Mouse (Mus musculus) kidney, embryonic 14.5 days (tissue): ENCODE measurements around the gene Acadm. TPM values are rescaled to one million over a fixed set of nuclear protein-coding genes. Genes with fewer than 3 reads are reported as not detected.

Experiments used
- ATAC-seq: fragments of 200-750 bp; cut with Nextera tagmentation; 2 replicates; pipeline ENCODE4 v1.8.0; 2017; ENCODE audit warnings: moderate number of reproducible peaks, mild to moderate bottlenecking, moderate TSS enrichment, moderate library complexity; ENCODE audit not compliant: low FRiP score, low TSS enrichment
- H3K27ac ChIP-seq: fragments of 300-500 bp; sonication (generic); 2 replicates; pipeline ENCODE4 v1.5.1; 2014; ENCODE audit warnings: low read depth, mild to moderate bottlenecking, low read length, moderate library complexity, mixed read lengths
- H3K27me3 ChIP-seq: fragments of 300-500 bp; sonication (generic); 2 replicates; pipeline ENCODE4 v1.6.1; 2014; ENCODE audit warnings: mild to moderate bottlenecking, low read length; ENCODE audit not compliant: control insufficient read depth, insufficient read depth
- H3K36me3 ChIP-seq: fragments of 300-500 bp; sonication (generic); 2 replicates; pipeline ENCODE4 v1.6.1; 2014; ENCODE audit warnings: low read length, mixed read lengths; ENCODE audit not compliant: control insufficient read depth, insufficient read depth
- H3K4me1 ChIP-seq: fragments of 300-500 bp; sonication (generic); 2 replicates; pipeline ENCODE4 v1.6.1; 2014; ENCODE audit warnings: low read length, mixed read lengths; ENCODE audit not compliant: control insufficient read depth, insufficient read depth
- H3K4me2 ChIP-seq: fragments of 300-500 bp; sonication (generic); replicated peaks from 2 replicates; pipeline ENCODE4 v1.6.1; 2014; ENCODE audit warnings: low read depth, mild to moderate bottlenecking, low read length
- H3K4me3 ChIP-seq: fragments of 300-500 bp; sonication (generic); 2 replicates; pipeline ENCODE4 v1.5.1; 2014; ENCODE audit warnings: mild to moderate bottlenecking, low read length
- H3K9ac ChIP-seq: fragments of 300-500 bp; sonication (generic); 2 replicates; pipeline ENCODE4 v1.6.1; 2014; ENCODE audit warnings: low read depth, mild to moderate bottlenecking, low read length, moderate library complexity
- H3K9me3 ChIP-seq: fragments of 300-500 bp; sonication (generic); 2 replicates; pipeline ENCODE4 v1.6.1; 2016; ENCODE audit warnings: low read length; ENCODE audit not compliant: control insufficient read depth
- WGBS: fragments of 180-500 bp; shearing (Covaris S2); extraction: QIAGEN DNeasy Blood & Tissue Kit; methylation state at CpG from one replicate; pipeline ENCODE4 v1.1.7; 2014; 5-methylcytosine and 5-hydroxymethylcytosine counted together
- polyA plus RNA-seq: library from polyadenylated mRNA; unstranded; fragments of >200 nt; fragmentation: Nextera tagmentation; extraction: Ambion mirVana; gene quantifications from 2 replicates; pipeline ENCODE4 v1.2.1, GENCODE M21; 2014

The Acadm gene
- 73.4 and 81.1 TPM in 2 replicates for polyA plus RNA-seq

DNA sequence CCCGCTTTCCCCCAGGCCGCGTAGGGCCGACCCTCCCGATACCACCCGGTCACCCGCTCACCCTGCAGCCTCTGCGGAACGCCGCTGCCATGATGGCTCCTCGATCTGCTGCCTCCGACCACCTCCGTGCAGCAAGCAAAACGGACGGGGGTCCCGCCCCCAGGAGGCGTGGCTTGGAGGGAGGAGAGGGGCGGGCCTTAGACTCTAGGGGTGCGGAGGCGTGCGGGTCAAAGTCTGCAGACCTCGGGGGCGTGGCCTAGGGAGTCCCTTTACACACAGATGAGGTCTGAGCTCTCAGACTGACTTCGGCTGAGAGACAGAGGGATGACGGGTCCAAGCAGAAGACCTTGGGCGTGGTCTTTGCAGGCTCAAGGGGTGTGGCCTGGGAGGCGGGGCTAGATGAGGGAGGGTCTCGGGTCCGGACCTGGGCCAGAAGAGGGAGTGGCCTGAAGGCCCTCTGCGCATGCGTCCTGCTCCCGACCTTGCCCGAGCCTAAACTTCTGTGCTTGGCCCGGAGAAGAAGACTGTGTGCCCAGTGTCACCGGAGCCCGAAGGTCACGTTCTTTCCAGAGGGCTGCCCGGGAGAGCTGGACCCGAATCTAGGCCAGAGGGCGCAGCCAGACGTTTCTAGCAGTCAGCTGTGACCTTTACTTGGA, at the start of gene Acadm:
TSS of gene Acadm (minus strand) at position 298 of the 656 bp plus-strand sequence.
- Histone ChIP-seq H3K27me3 (no peaks in the 10 kb centered on the region), H3K4me1 (peaks cover 6% of the 10 kb centered on the region), H3K9me3 (no peaks in the 10 kb centered on the region), H3K4me2 (peak within 1 kb of the TSS; percentile 52), H3K4me3 (peak within 1 kb of the TSS; percentile 82), H3K36me3 (peaks cover 11% of the 10 kb centered on the region; the same call in 1 of the 2 replicates), H3K27ac (peak within 1 kb of the TSS; percentile 77), H3K9ac (peak within 1 kb of the TSS; percentile 78)
- peak; percentile 99 for ATAC-seq
- WGBS, result under 1% methylated on average over 41 of the region's 41 CpGs

DNA sequence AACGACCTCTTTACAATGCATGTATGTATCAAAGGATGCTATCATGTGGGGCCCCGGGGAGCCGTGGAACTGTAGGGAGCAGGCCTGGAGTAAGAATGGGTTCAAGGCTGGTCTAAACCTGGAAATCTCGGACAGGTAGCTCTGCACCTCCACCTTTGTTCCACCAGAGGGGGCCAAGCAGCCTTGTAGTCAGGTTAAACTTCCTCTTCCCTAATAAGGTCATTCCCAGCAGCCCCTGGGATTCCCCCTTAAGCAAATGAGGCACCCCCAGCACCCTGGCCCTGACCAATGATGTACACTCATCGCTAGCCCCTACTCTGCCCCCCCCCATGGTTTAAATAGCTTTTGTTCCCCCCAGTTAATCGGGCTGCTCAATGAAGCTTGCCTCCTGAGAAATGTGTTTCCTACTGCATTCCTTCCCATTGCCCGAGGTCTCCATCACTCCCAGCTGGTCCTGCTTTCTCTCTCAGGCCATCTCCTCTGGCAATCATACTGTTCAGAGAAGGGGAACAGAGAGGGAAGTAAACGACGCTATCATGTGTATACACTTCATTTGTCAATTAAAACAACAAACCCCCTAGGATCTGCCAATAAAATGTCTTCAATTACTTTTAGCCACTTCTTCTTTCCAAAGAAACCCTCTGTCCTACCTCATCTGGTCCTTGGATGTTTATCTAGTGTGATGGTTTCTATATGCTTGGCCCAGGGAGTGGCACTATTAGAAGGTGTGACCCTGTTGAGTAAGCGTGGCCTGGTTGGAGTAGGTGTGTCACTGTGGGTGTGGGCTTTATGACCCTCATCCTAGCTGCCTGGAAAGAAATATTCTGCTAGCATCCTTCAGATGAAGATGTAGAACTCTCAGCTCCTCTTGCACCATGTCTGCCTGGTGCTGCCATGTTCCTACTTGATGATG, 40.3 kb upstream of the Acadm start:
- H3K4me3 ChIP-seq, result no peak overlapping the region
- WGBS, result 51% methylated on average over 10 of the region's 10 CpGs
- no peaks in the 10 kb centered on the region for H3K36me3 ChIP-seq
- H3K4me1 ChIP-seq, result no peaks in the 10 kb centered on the region
- H3K9me3 ChIP-seq, result no peaks in the 10 kb centered on the region
- no peak overlapping the region for H3K27ac ChIP-seq
- no peaks in the 10 kb centered on the region for H3K27me3 ChIP-seq
- peak; percentile 86 for ATAC-seq
- H3K4me2 ChIP-seq, result no peak overlapping the region
- H3K9ac ChIP-seq, result no peak overlapping the region

GRCm38 (mm10) chr3:153980611-153981010, 36.2 kb upstream of the Acadm start:
- Histone ChIP-seq H3K27me3 (no peaks in the 10 kb centered on the region), H3K4me2 (no peak overlapping the region)
- WGBS, result 48% methylated on average over 2 of the region's 2 CpGs

GRCm38 (mm10) chr3:153975791-153976190, 31.4 kb upstream of the Acadm start:
- ATAC-seq, result no peak
- H3K9ac ChIP-seq, result no peak overlapping the region
- no peak overlapping the region for H3K4me3 ChIP-seq
- peaks cover 28% of the 10 kb centered on the region for H3K27me3 ChIP-seq
- no peaks in the 10 kb centered on the region for H3K36me3 ChIP-seq
- H3K4me2 ChIP-seq, result no peak overlapping the region
- H3K27ac ChIP-seq, result no peak overlapping the region
- H3K4me1 ChIP-seq, result 0 out of 2 replicates have a peak, but pooled peaks cover 3% of the 10 kb centered on the region
- H3K9me3 ChIP-seq, result no peaks in the 10 kb centered on the region
- 86% methylated on average over 7 of the region's 7 CpGs for WGBS

More at GRCm38 (mm10) chr3:153980611-153981010, 36.2 kb upstream of the Acadm start:
- Histone ChIP-seq H3K9ac (no peak overlapping the region), H3K36me3 (no peaks in the 10 kb centered on the region), H3K9me3 (no peaks in the 10 kb centered on the region), H3K27ac (no peak overlapping the region), H3K4me3 (no peak overlapping the region), H3K4me1 (no peaks in the 10 kb centered on the region)
- no peak for ATAC-seq

- ATAC-seq, result no peak
- Histone ChIP-seq H3K4me2 (no peak overlapping the region), H3K27me3 (peaks cover 28% of the 10 kb centered on the region), H3K9ac (no peak overlapping the region), H3K4me1 (0 out of 2 replicates have a peak, but pooled peaks cover 3% of the 10 kb centered on the region), H3K27ac (no peak overlapping the region), H3K4me3 (no peak overlapping the region), H3K9me3 (no peaks in the 10 kb centered on the region), H3K36me3 (no peaks in the 10 kb centered on the region)
- WGBS, result 7% methylated on average over 6 of the region's 6 CpGs
Observed at GRCm38 (mm10) chr3:153975060-153975459, 30.6 kb upstream of the Acadm start.

- H3K4me1 ChIP-seq, result 0 out of 2 replicates have a peak, but pooled peaks cover 3% of the 10 kb centered on the region
- H3K9ac ChIP-seq, result peak overlapping the region; percentile 44; the same call in 1 of the 2 replicates
- peak overlapping the region; percentile 67 for H3K4me2 ChIP-seq
- H3K4me3 ChIP-seq, result peak overlapping the region; percentile 44
- ATAC-seq, result no peak
- peaks cover 28% of the 10 kb centered on the region for H3K27me3 ChIP-seq
- H3K36me3 ChIP-seq, result no peaks in the 10 kb centered on the region
- no peak overlapping the region for H3K27ac ChIP-seq
- no peaks in the 10 kb centered on the region for H3K9me3 ChIP-seq
- 6% methylated on average over 21 of the region's 21 CpGs for WGBS
Observed at GRCm38 (mm10) chr3:153973949-153974760, 29.7 kb upstream of the Acadm start.

GRCm38 (mm10) chr3:153973171-153973948, 28.9 kb upstream of the Acadm start, which contains the start of gene Slc44a5:
Slc44a5 (plus strand) TSS chr3:153973436.
- Histone ChIP-seq H3K27ac (no peak within 1 kb of the TSS), H3K9ac (peak within 1 kb of the TSS; percentile 44; the same call in 1 of the 2 replicates), H3K4me2 (peak within 1 kb of the TSS; percentile 67), H3K36me3 (no peaks in the 10 kb centered on the region), H3K4me3 (peak within 1 kb of the TSS; percentile 44), H3K4me1 (0 out of 2 replicates have a peak, but pooled peaks cover 3% of the 10 kb centered on the region), H3K27me3 (peaks cover 28% of the 10 kb centered on the region), H3K9me3 (no peaks in the 10 kb centered on the region)
- under 1% methylated on average over 63 of the region's 66 CpGs for WGBS
- ATAC-seq, result peak; percentile 86

DNA sequence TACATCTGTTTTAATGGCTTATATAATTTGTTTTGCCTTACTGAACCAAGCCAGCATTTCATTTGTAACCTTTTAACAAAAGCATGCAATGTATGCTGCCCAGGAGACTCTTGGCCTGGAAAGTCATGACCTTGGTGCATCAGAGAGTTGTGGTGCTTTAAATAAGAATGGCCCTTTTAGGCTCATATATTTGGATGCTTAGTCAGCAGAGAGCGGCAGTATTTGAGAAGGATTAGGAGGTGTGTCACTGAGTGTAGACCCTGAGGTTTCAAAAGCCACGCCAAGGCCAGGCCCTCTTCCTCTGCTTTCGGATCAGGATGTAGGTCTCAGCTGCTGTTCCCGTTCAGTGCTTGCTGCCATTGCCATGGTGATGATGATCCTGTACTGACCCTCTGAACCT, 25.0 kb upstream of the Acadm start:
- Histone ChIP-seq H3K27me3 (peaks cover 21% of the 10 kb centered on the region), H3K4me2 (no peak overlapping the region), H3K9ac (no peak overlapping the region), H3K4me1 (no peaks in the 10 kb centered on the region), H3K36me3 (no peaks in the 10 kb centered on the region), H3K9me3 (no peaks in the 10 kb centered on the region), H3K27ac (no peak overlapping the region), H3K4me3 (no peak overlapping the region)
- no peak for ATAC-seq
- WGBS, result 89% methylated on average over 4 of the region's 4 CpGs
